Mouse (Mus musculus): ENCODE results near the gene Arhgef10l. TPM values are rescaled to one million over a fixed set of nuclear protein-coding genes. Genes with fewer than 3 reads are reported as not detected.

Gene Arhgef10l
- polyA plus RNA-seq, 1 experiment: 0.12 TPM

GRCm38 (mm10) chr4:140469760-140470452, 195.9 kb downstream of the Arhgef10l start:
- Histone ChIP-seq H3K27me3 (ENCODE audit: control insufficient read depth) (no peaks in the 10 kb centered on the region), H3K4me1 (ENCODE audit: control insufficient read depth) (no peaks in the 10 kb centered on the region), H3K4me3 (replicated peaks) (no peak overlapping the region), H3K36me3 (ENCODE audit: control insufficient read depth) (no peaks in the 10 kb centered on the region), H3K9me3 (ENCODE audit: control insufficient read depth, low read length) (peaks cover 26% of the 10 kb centered on the region)
- TF ChIP-seq TAL1 (IDR thresholded peaks at IDR 0.05; ENCODE audit: low read length): no peak
- TF ChIP-seq GATA1 (IDR thresholded peaks at IDR 0.05; ENCODE audit: low read length): no peak

GRCm38 (mm10) chr4:140467254-140467791, 198.5 kb downstream of the Arhgef10l start:
- TF ChIP-seq TAL1 (IDR thresholded peaks at IDR 0.05; ENCODE audit: low read length) (no peak), GATA1 (IDR thresholded peaks at IDR 0.05; ENCODE audit: low read length) (no peak)
- Histone ChIP-seq H3K4me1 (ENCODE audit: control insufficient read depth) (no peaks in the 10 kb centered on the region), H3K9me3 (ENCODE audit: control insufficient read depth, low read length) (peaks cover 31% of the 10 kb centered on the region), H3K27me3 (ENCODE audit: control insufficient read depth) (no peaks in the 10 kb centered on the region), H3K36me3 (ENCODE audit: control insufficient read depth) (no peaks in the 10 kb centered on the region), H3K4me3 (replicated peaks) (no peak overlapping the region)

Other genes with a start within 250 kb of the Arhgef10l start
- gene Rcc2, start 34.5 kb upstream of the Arhgef10l start, polyA plus RNA-seq (2012): 31.0 and 36.3 TPM in 2 replicates
- not detected in 2 replicates for gene Padi6, start 76.6 kb upstream of the Arhgef10l start, polyA plus RNA-seq (2012)
- gene Padi4, start 108.2 kb upstream of the Arhgef10l start, polyA plus RNA-seq (2012): 0.88 TPM in 1 of 2 replicates, not detected in the other
- 0.02 TPM in 1 of 2 replicates, not detected in the other for gene Padi3, start 144.6 kb upstream of the Arhgef10l start, polyA plus RNA-seq (2012)
- 0.01 TPM in 1 of 2 replicates, not detected in the other for gene Padi1, start 179.8 kb upstream of the Arhgef10l start, polyA plus RNA-seq (2012)
- 2.4 and 2.6 TPM in 2 replicates for gene Padi2, start 240.3 kb upstream of the Arhgef10l start, polyA plus RNA-seq (2012)

All from erythroblast, embryonic 14.5 days (primary cell).